Mouse (Mus musculus): Measurements from ENCODE around the gene Coro1c. TPM values are rescaled to one million over a fixed set of nuclear protein-coding genes. Genes with fewer than 3 reads are reported as not detected.

The Coro1c gene
- total and polyA plus RNA-seq, 3 experiments, result 66.1 to 87.4 (median 69.9) TPM

DNA sequence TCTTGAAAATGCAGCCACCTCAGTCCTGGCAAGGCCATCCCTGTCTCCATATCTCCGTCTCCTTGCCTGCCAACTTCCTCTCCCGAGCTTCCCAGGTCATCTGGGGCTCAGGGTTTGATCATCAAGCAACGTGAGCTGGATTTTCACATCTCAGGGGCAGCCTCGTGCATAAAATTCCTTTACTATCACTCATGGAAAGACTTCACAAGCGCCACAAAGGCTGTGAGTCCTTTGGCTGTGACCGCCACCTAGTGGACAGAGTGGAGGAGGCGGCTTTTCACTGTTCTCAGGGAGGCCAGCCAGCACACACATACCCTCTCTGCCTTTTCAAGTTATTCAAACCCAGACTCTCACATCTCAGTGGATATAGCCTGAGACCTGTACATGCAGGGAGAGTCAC, 45.9 kb upstream of the Coro1c start:
- Histone ChIP-seq H3K4me3 (replicated peaks in 1 of 3; ENCODE audit: low read depth in 2 of 3, low read length in 2 of 3, poor library complexity in 1 of 3) (no peak overlapping the region), H3K4me1 (ENCODE audit: control insufficient read depth in 1 of 2, insufficient read depth in 2 of 2) (no peaks in the 10 kb centered on the region), H3K36me3 (replicated peaks in 1 of 2; ENCODE audit: control insufficient read depth in 1 of 2, insufficient read depth in 1 of 2, low read length in 1 of 2) (peaks cover 60 to 89% of the 10 kb centered on the region in 2 experiments)

DNA sequence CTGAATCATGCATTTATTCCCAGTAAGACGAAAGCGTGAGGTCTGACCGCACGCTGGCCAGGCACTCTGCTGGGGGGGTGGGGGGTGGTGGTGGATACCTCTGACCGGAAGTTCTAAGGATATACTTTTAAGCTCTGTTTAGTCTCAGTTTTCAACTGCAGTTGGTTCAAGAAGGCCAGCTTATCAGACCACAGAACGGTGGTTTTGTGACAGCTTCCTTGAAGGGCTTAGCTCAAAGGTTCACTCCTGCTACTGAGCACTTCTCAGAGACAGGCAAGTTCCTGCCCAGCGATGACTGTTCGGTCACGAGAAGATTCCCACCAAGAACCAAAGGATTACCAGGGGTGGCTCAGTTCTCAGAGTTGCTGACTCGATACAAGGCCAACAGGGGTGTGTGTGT, 44.0 kb upstream of the Coro1c start:
- no peak overlapping the region for H3K9ac ChIP-seq (ENCODE audit: insufficient read depth, low read depth)
- H3K4me1 ChIP-seq (ENCODE audit: control insufficient read depth in 1 of 2, insufficient read depth in 2 of 2), result no peaks in the 10 kb centered on the region
- no peak overlapping the region for H3K27ac ChIP-seq (ENCODE audit: insufficient read depth, low read depth)
- no peaks in the 10 kb centered on the region for H3K27me3 ChIP-seq (replicated peaks)
- no peaks in the 10 kb centered on the region for H3K9me3 ChIP-seq (replicated peaks; ENCODE audit: low read length)
- in situ Hi-C loops (cut with MboI; ENCODE audit: low pct_ligation_motif_present, low pct_unique_long_range_greater_than_20kb, low sequenced_read_pairs), result loop anchor here (5.0 kb wide), 1 partner anchor 90 kb away; no protein-coding TSS in a partner anchor
- TF ChIP-seq PAX5 (IDR thresholded peaks at IDR 0.05; ENCODE audit: low read length) (no peak), ELF1 (IDR thresholded peaks at IDR 0.05; ENCODE audit: low read depth, low read length) (no peak), MAZ (IDR thresholded peaks at IDR 0.05; ENCODE audit: low read depth, low read length) (no peak), MAX (IDR thresholded peaks at IDR 0.05; ENCODE audit: low read length) (no peak)
- H3K4me2 ChIP-seq (ENCODE audit: insufficient read depth, low read depth, poor library complexity, severe bottlenecking), result no peak overlapping the region
- H3K79me2 ChIP-seq (replicated peaks; ENCODE audit: control insufficient read depth, extremely low read depth, insufficient read depth, poor library complexity, severe bottlenecking), result no peaks in the 10 kb centered on the region
- no peak for DNase-seq (ENCODE audit: extremely low read depth)
- H3K4me3 ChIP-seq (replicated peaks in 1 of 3; ENCODE audit: low read depth in 2 of 3, low read length in 2 of 3, poor library complexity in 1 of 3), result no peak overlapping the region
- dilution Hi-C loops (cut with MboI; ENCODE audit: extremely low pct_ligation_motif_present, extremely low pct_unique_long_range_greater_than_20kb, low sequenced_read_pairs), result no loop called here
- peaks cover 63 to 86% of the 10 kb centered on the region in 2 experiments for H3K36me3 ChIP-seq (replicated peaks in 1 of 2; ENCODE audit: control insufficient read depth in 1 of 2, insufficient read depth in 1 of 2, low read length in 1 of 2)

More for the DNA sequence above, 45.9 kb upstream of the Coro1c start:
- H3K4me2 ChIP-seq (ENCODE audit: insufficient read depth, low read depth, poor library complexity, severe bottlenecking), result no peak overlapping the region
- peak; percentile 74 for DNase-seq (ENCODE audit: extremely low read depth)
- H3K9me3 ChIP-seq (replicated peaks; ENCODE audit: low read length), result no peaks in the 10 kb centered on the region
- H3K27ac ChIP-seq (ENCODE audit: insufficient read depth, low read depth), result no peak overlapping the region
- in situ Hi-C loops (cut with MboI; ENCODE audit: low pct_ligation_motif_present, low pct_unique_long_range_greater_than_20kb, low sequenced_read_pairs) (loop anchor here (5.0 kb wide), 1 partner anchor 92 kb away; no protein-coding TSS in a partner anchor), dilution Hi-C loops (cut with MboI; ENCODE audit: extremely low pct_ligation_motif_present, extremely low pct_unique_long_range_greater_than_20kb, low sequenced_read_pairs) (no loop called here)
- no peak for TF ChIP-seq POLR2AphosphoS2 (IDR thresholded peaks at IDR 0.05; ENCODE audit: low read depth, low read length)
- TF ChIP-seq NELFE (IDR thresholded peaks at IDR 0.05; ENCODE audit: low read depth, low read length), result no peak
- TF ChIP-seq ELF1 (IDR thresholded peaks at IDR 0.05; ENCODE audit: low read depth, low read length), result no peak
- peak; percentile 77 for TF ChIP-seq SMC3 (IDR thresholded peaks at IDR 0.05; ENCODE audit: low read depth, low read length)
- no peak for TF ChIP-seq CHD1 (IDR thresholded peaks at IDR 0.05; ENCODE audit: low read depth, low read length)
- TF ChIP-seq USF1 (IDR thresholded peaks at IDR 0.05; ENCODE audit: low read depth, low read length), result no peak
- no peak for TF ChIP-seq KAT2A (IDR thresholded peaks at IDR 0.05; ENCODE audit: insufficient replicate concordance, low read length)
- TF ChIP-seq CTCF (conservative IDR thresholded peaks at IDR 0.05 in 1 of 2, IDR thresholded peaks at IDR 0.05 in 1 of 2; ENCODE audit: low read depth in 2 of 2, low read length in 2 of 2), result peak; percentile 68 to 91; a peak in 3 of 4 replicates
- TF ChIP-seq RAD21 (IDR thresholded peaks at IDR 0.05; ENCODE audit: low read depth, low read length), result peak; percentile 80
- no peaks in the 10 kb centered on the region for H3K79me2 ChIP-seq (replicated peaks; ENCODE audit: control insufficient read depth, extremely low read depth, insufficient read depth, poor library complexity, severe bottlenecking)
- no peak overlapping the region for H3K9ac ChIP-seq (ENCODE audit: insufficient read depth, low read depth)
- H3K27me3 ChIP-seq (replicated peaks), result no peaks in the 10 kb centered on the region

DNA sequence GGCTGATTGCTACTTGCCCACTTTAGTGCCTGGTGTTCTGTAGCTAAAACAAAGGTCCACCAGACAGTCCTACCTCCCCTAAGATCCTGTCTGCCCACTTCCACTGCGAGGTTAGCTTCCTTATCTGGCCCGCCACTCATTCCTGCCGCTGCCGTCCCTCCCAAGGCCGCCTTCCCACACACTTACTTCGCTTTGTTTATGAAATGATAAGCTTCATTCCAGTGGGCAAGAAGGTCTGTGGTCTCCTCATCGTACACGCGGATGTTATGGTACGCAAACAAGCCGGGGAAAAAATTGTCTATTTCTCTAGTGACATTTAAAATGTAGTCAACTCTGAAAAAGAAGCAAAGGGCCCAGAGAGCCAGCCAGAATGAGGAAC, 43.1 kb upstream of the Coro1c start:
- Histone ChIP-seq H3K4me1 (ENCODE audit: control insufficient read depth in 1 of 2, insufficient read depth in 2 of 2) (no peaks in the 10 kb centered on the region), H3K27ac (ENCODE audit: insufficient read depth, low read depth) (no peak overlapping the region), H3K9me3 (replicated peaks; ENCODE audit: low read length) (no peaks in the 10 kb centered on the region), H3K4me3 (replicated peaks in 1 of 3; ENCODE audit: low read depth in 2 of 3, low read length in 2 of 3, poor library complexity in 1 of 3) (no peak overlapping the region), H3K36me3 (replicated peaks in 1 of 2; ENCODE audit: control insufficient read depth in 1 of 2, insufficient read depth in 1 of 2, low read length in 1 of 2) (peaks cover 60 to 84% of the 10 kb centered on the region in 2 experiments), H3K79me2 (replicated peaks; ENCODE audit: control insufficient read depth, extremely low read depth, insufficient read depth, poor library complexity, severe bottlenecking) (no peaks in the 10 kb centered on the region), H3K27me3 (replicated peaks) (no peaks in the 10 kb centered on the region), H3K4me2 (ENCODE audit: insufficient read depth, low read depth, poor library complexity, severe bottlenecking) (no peak overlapping the region), H3K9ac (ENCODE audit: insufficient read depth, low read depth) (no peak overlapping the region)
- in situ Hi-C loops (cut with MboI; ENCODE audit: low pct_ligation_motif_present, low pct_unique_long_range_greater_than_20kb, low sequenced_read_pairs) (loop anchor here (5.0 kb wide), 1 partner anchor 89 kb away; no protein-coding TSS in a partner anchor), dilution Hi-C loops (cut with MboI; ENCODE audit: extremely low pct_ligation_motif_present, extremely low pct_unique_long_range_greater_than_20kb, low sequenced_read_pairs) (no loop called here)
- no peak for DNase-seq (ENCODE audit: extremely low read depth)
- TF ChIP-seq KAT2A (IDR thresholded peaks at IDR 0.05; ENCODE audit: insufficient replicate concordance, low read length) (no peak), CHD1 (IDR thresholded peaks at IDR 0.05; ENCODE audit: low read depth, low read length) (no peak), SMC3 (IDR thresholded peaks at IDR 0.05; ENCODE audit: low read depth, low read length) (no peak), TBP (conservative IDR thresholded peaks at IDR 0.05; ENCODE audit: low read depth, low read length) (no peak), MEF2A (IDR thresholded peaks at IDR 0.05; ENCODE audit: borderline replicate concordance, low read depth, low read length) (no peak), BHLHE40 (IDR thresholded peaks at IDR 0.05; ENCODE audit: low read depth, low read length) (no peak), MAZ (IDR thresholded peaks at IDR 0.05; ENCODE audit: low read depth, low read length) (no peak), RCOR1 (conservative IDR thresholded peaks at IDR 0.05; ENCODE audit: low read depth, low read length) (no peak), MAX (IDR thresholded peaks at IDR 0.05; ENCODE audit: low read length) (no peak), POLR2AphosphoS2 (IDR thresholded peaks at IDR 0.05; ENCODE audit: low read depth, low read length) (no peak), MYC (IDR thresholded peaks at IDR 0.05; ENCODE audit: low read depth, low read length) (no peak), USF1 (IDR thresholded peaks at IDR 0.05; ENCODE audit: low read depth, low read length) (no peak), ZMIZ1 (IDR thresholded peaks at IDR 0.05; ENCODE audit: low read depth, low read length) (no peak), ZKSCAN1 (IDR thresholded peaks at IDR 0.05; ENCODE audit: borderline replicate concordance, low read depth, low read length) (no peak), SIN3A (IDR thresholded peaks at IDR 0.05; ENCODE audit: low read length) (no peak), TCF12 (IDR thresholded peaks at IDR 0.05; ENCODE audit: low read depth, low read length) (no peak), POLR2A (IDR thresholded peaks at IDR 0.05; ENCODE audit: low read depth, low read length) (no peak), CHD2 (IDR thresholded peaks at IDR 0.05; ENCODE audit: low read length) (no peak)

Measured in CH12.LX (cell line).